ENCODE assay signal across 12 mouse cellular contexts in genomic region chr14:59260056-59260455, GRCm38 (mm10). TPM values are rescaled to one million over a fixed set of nuclear protein-coding genes. Genes with fewer than 3 reads are reported as not detected.
DNase-seq lines count a peak whose midpoint lies in the region; ATAC-seq and TF ChIP-seq lines count a peak whose summit lies in the region.
"Had no signal": no experiment of that assay in that cellular context is flagged by ENCODE, and none has a peak within 500 bp of the region (broad histone marks: within the 10 kb centered on the region; RNA-seq: fewer than 3 reads in every experiment).

Gene Gm6904, minus strand, starts transcription at chr14:59260216.

- H3K36me3 ChIP-seq in heart, adult 2 months (ENCODE audit: control insufficient read depth, insufficient read depth, low read length): no peaks in the 10 kb centered on the region
- no peaks in the 10 kb centered on the region for H3K36me3 ChIP-seq in heart, embryonic 11.5 days (ENCODE audit: control insufficient read depth, insufficient read depth, low read length)
- H3K36me3 ChIP-seq in midbrain, embryonic 13.5 days: no peaks in the 10 kb centered on the region
- H3K36me3 ChIP-seq: limb, embryonic 13.5 days; neural tube, embryonic 13.5 days had no signal

- peak; percentile 27 to 34 for DNase-seq in heart, adult 2 months
- peak; percentile 30 to 39 for DNase-seq in kidney, postnatal 36 days
- DNase-seq in skeletal muscle tissue, adult 2 months (ENCODE audit: low read depth, low spot score): peak; percentile 34
- no peak for DNase-seq in frontal cortex, postnatal 14 days (ENCODE audit: low spot score in 2 of 2)
- DNase-seq: cerebellum, postnatal 10 days had no signal

- no peak for TF ChIP-seq CTCF in heart, adult 2 months (IDR thresholded peaks at IDR 0.05)

- no peak for TF ChIP-seq EP300 in heart, adult 2 months (IDR thresholded peaks at IDR 0.05; ENCODE audit: insufficient read depth, low read depth, low read length)

- no peaks in the 10 kb centered on the region for H3K27me3 ChIP-seq in heart, adult 2 months (ENCODE audit: control insufficient read depth, insufficient read depth, low read length)
- no peaks in the 10 kb centered on the region for H3K27me3 ChIP-seq in heart, embryonic 11.5 days (ENCODE audit: control insufficient read depth, insufficient read depth, low read length)
- H3K27me3 ChIP-seq in midbrain, embryonic 13.5 days: no peaks in the 10 kb centered on the region
- H3K27me3 ChIP-seq: limb, embryonic 13.5 days; neural tube, embryonic 13.5 days had no signal

- H3K4me1 ChIP-seq in heart, adult 2 months (ENCODE audit: control insufficient read depth, insufficient read depth, low read length): no peaks in the 10 kb centered on the region
- no peaks in the 10 kb centered on the region for H3K4me1 ChIP-seq in heart, embryonic 11.5 days (ENCODE audit: control insufficient read depth, insufficient read depth, low read length)
- no peaks in the 10 kb centered on the region for H3K4me1 ChIP-seq in midbrain, embryonic 13.5 days (replicated peaks)
- H3K4me1 ChIP-seq: limb, embryonic 13.5 days; neural tube, embryonic 13.5 days had no signal

- ATAC-seq in heart, embryonic 11.5 days (replicated peaks; ENCODE audit: insufficient number of reproducible peaks, low FRiP score, low TSS enrichment): no peak
- ATAC-seq in activated CD4-positive, CD25-positive, alpha-beta regulatory T cell, adult 4 months: peak; percentile 96
- no peak for ATAC-seq in erythroid progenitor cell, adult 5-6 weeks (replicated peaks; ENCODE audit: low FRiP score, poor library complexity, severe bottlenecking)
- no peak for ATAC-seq in midbrain, embryonic 13.5 days

- no peak within 1 kb of the TSS; the same call in 1 of the 2 replicates for H3K9ac ChIP-seq in heart, adult 2 months (ENCODE audit: low read depth, low read length)
- H3K9ac ChIP-seq in heart, embryonic 11.5 days (ENCODE audit: low read depth, low read length): no peak within 1 kb of the TSS
- no peak within 1 kb of the TSS for H3K9ac ChIP-seq in midbrain, embryonic 13.5 days (replicated peaks)
- H3K9ac ChIP-seq: limb, embryonic 13.5 days; neural tube, embryonic 13.5 days had no signal

- H3K4me3 ChIP-seq in heart, adult 2 months: no peak within 1 kb of the TSS
- no peak within 1 kb of the TSS for H3K4me3 ChIP-seq in heart, embryonic 11.5 days (ENCODE audit: low read depth, low read length)
- no peak within 1 kb of the TSS for H3K4me3 ChIP-seq in midbrain, embryonic 13.5 days (replicated peaks)
- H3K4me3 ChIP-seq: limb, embryonic 13.5 days; neural tube, embryonic 13.5 days had no signal

- no peaks in the 10 kb centered on the region for H3K9me3 ChIP-seq in heart, embryonic 11.5 days (replicated peaks; ENCODE audit: control insufficient read depth, low read length)
- no peaks in the 10 kb centered on the region for H3K9me3 ChIP-seq in midbrain, embryonic 13.5 days
- H3K9me3 ChIP-seq: limb, embryonic 13.5 days; neural tube, embryonic 13.5 days had no signal

- intact Hi-C loops in heart, adult 2 months (cut with DNase I): no loop called here

- no peak for TF ChIP-seq POLR2A in heart, adult 2 months (IDR thresholded peaks at IDR 0.05; ENCODE audit: insufficient read depth, low read depth, low read length)

- no peak within 1 kb of the TSS for H3K27ac ChIP-seq in heart, adult 2 months
- H3K27ac ChIP-seq in heart, embryonic 11.5 days (ENCODE audit: low read depth, low read length): no peak within 1 kb of the TSS
- H3K27ac ChIP-seq in midbrain, embryonic 13.5 days: no peak within 1 kb of the TSS
- H3K27ac ChIP-seq: limb, embryonic 13.5 days; neural tube, embryonic 13.5 days had no signal

- no peaks in the 10 kb centered on the region for H3K79me2 ChIP-seq in heart, adult 2 months (replicated peaks; ENCODE audit: control insufficient read depth, insufficient read depth, low read length)

- WGBS in heart, adult 2 months: 32% methylated on average over 3 of the region's 3 CpGs
- WGBS in heart, embryonic 11.5 days (ENCODE audit: insufficient replicate concordance): 67% methylated on average over 3 of the region's 3 CpGs
- 81% methylated on average over 3 of the region's 3 CpGs for WGBS in midbrain, embryonic 13.5 days

- H3K4me2 ChIP-seq in heart, embryonic 11.5 days: no peak within 1 kb of the TSS
- H3K4me2 ChIP-seq in midbrain, embryonic 13.5 days (replicated peaks): no peak within 1 kb of the TSS
- H3K4me2 ChIP-seq: limb, embryonic 13.5 days; neural tube, embryonic 13.5 days had no signal

RNA-seq across cellular contexts. Expression of gene Gm6904, which starts in this region (rescaled TPM):
- not detected for total RNA-seq in heart, adult 2 months (2021)
- 0.47 TPM in 1 of 2 replicates, not detected in the other for polyA plus RNA-seq in heart, adult 2 months (2012; rRNA removed)
- not detected in 2 replicates for polyA plus RNA-seq in heart, embryonic 11.5 days (2014; fragmentation: Nextera tagmentation; extraction: Ambion mirVana)
- 10 to 100 TPM; 12.3 to 17.2 TPM for polyA plus RNA-seq in activated CD4-positive, CD25-positive, alpha-beta regulatory T cell, adult 4 months (2017; shearing (Covaris generic))
- not detected in 2 replicates for total RNA-seq in erythroid progenitor cell, adult 5-6 weeks (2015; ENCODE audit: low replicate concordance)
- total RNA-seq in erythroid progenitor cell, adult 5-6 weeks (2017; ENCODE audit: low replicate concordance): 3.0 TPM in 1 of 2 replicates, not detected in the other
- polyA plus RNA-seq in midbrain, embryonic 13.5 days (2015; fragmentation: Nextera tagmentation; extraction: Ambion mirVana): not detected in 2 replicates
- polyA plus RNA-seq: heart, embryonic 14.5 days; limb, embryonic 13.5 days; neural tube, embryonic 13.5 days had no signal

Comparison
In these comparisons a context has a peak if more than half of its experiments do, and no peak if none do; other contexts are left out.
1. Peak in DNase-seq in heart, adult 2 months; RNA of the gene not detected or under 1 TPM.
2. DNase-seq: peak in kidney, postnatal 36 days (2 of 2) and skeletal muscle tissue, adult 2 months (single experiment); none in frontal cortex, postnatal 14 days (0 of 2).